Mouse (Mus musculus) 3T3-L1 (cell line): ENCODE results near the gene Hid1.
A peak's percentile ranks its signal among the peaks of the same experiment; 100 is the strongest.

Experiments
- DNase-seq: peaks from one replicate; pipeline ENCODE4 v3.0.0-alpha.2; 2015; ENCODE audit warnings: low read depth, low spot score

The Hid1 gene

GRCm38 (mm10) chr11:115374695-115375425 lies 7.3 kb upstream of the Hid1 start:
- DNase-seq = no peak

- DNase-seq = peak; percentile 89
These were observed 6.5 kb upstream of the Hid1 start for GRCm38 (mm10) chr11:115373805-115374694.

GRCm38 (mm10) chr11:115372737-115373136 lies 5.2 kb upstream of the Hid1 start:
- peak; percentile 23 for DNase-seq

DNA sequence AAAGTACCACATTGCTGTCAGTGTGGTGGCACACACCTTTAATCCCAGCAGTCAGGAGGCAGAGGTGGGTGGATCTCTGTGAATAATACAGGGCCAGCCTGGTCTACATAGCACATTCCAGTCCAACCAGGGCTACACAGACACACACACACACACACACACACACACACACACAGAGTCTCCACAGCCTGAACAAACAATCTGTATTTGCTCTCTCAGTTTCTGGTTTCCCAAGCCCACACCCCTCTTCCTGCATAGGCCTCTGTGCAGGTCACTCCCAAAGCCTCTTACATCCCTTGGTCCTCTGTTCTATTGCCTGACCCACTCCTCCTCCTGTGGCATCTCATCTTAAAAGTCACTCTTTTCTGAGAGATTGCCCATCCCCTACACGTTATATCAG lies 4.5 kb upstream of the Hid1 start:
- no peak for DNase-seq

GRCm38 (mm10) chr11:115371354-115371753 lies 3.8 kb upstream of the Hid1 start:
- DNase-seq = no peak

- DNase-seq = no peak
These were observed 2.8 kb upstream of the Hid1 start for GRCm38 (mm10) chr11:115370368-115370767.

- DNase-seq = no peak
These were observed 706 bp downstream of the Hid1 start for GRCm38 (mm10) chr11:115366706-115367394.

GRCm38 (mm10) chr11:115366039-115366705 lies 1.4 kb downstream of the Hid1 start:
- DNase-seq = peak; percentile 44

DNA sequence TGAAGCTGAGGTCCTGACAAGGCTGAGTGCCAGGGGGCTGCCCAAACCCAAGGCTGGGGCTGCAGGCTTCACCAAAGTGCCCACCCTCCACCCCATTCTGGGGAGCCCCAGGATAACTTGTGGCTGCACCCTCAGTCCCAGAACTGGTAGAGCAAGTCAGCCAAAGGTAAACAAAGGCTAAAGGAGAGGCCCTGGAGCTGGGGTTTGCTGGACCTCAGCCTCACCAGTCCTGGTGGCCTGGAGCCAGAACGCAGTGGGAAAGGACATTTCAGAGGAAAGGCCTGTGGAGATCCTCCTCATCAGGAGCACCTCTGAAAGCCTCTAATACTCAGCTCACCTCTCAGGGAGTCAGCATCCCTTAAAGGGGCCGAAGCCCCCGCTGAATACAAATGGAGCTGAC lies 3.4 kb downstream of the Hid1 start:
- DNase-seq = no peak

- peak; percentile 33 for DNase-seq
These were observed 7.8 kb downstream of the Hid1 start for GRCm38 (mm10) chr11:115359726-115360125.

- DNase-seq = peak; percentile 40
These were observed 8.3 kb downstream of the Hid1 start for GRCm38 (mm10) chr11:115359293-115359692.

DNA sequence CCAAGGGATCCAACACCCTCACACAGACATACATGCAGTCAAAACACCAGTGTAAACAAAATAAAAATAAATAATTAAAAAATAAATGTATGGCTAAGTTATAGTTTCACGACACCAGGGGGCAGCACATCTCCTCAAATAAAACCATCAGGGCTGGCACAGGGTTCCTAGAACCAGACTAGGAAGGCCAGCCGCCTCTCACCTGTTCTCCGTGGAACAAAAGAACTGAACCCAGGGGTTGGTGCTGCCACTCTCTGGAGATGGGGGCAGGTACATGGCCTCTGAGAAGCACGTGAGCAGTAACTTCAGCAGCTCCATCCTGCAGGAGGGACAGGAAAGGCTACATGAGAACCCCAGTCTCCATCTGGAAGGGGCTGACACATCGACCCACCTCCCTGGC lies 9.1 kb downstream of the Hid1 start:
- DNase-seq = peak; percentile 89

- peak; percentile 90 for DNase-seq
These were observed 13.4 kb downstream of the Hid1 start for GRCm38 (mm10) chr11:115354183-115354582.

GRCm38 (mm10) chr11:115353375-115353774 lies 14.2 kb downstream of the Hid1 start:
- DNase-seq = no peak

DNA sequence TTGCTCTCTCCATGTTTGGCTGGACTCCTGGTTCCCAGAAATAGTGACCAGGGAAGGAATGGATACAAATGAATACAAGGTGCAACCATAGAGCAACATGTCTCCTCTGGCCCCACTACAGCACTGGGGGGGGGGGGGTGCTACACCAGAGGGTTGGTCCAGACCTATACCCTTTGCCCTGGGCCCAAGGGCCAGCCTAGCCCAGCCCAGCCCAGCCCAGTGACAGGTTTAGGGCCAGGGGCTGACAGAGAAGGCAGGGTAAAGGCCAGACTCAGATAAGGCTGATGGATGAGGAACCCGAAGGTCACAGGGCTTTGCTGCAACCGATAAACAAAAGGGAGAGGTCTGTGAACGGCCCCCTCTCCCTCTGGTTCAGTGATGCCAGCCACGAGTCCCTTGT lies 17.6 kb downstream of the Hid1 start:
- DNase-seq = no peak

DNA sequence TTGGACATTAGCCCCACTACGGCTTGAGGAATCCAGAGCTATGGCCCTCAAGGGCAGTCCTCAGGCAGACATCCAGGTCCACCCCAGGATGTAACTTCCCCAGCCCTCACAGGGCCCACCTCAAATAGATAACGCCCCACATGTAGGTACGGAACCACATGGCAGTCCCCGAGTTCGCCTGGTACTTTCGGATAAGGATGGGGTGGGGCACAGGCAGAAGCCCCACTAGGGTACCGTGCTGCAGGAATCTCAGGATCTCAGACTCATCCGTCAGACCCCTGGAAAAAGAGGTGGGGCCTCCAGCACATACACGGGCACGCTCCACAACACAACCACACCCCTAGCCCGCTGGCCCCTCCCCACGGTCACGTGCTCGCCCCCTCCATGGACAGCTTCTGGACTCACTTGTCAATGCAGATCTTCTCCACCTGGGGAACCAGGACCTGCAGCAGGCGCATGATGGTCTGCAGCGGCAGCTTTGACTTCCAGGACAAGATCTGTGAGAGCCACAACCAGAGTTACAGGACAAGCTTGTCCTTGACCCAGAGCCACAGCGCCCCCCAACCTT lies 18.8 kb downstream of the Hid1 start:
- DNase-seq = no peak

- DNase-seq = peak; percentile 45
These were observed 22.0 kb downstream of the Hid1 start for GRCm38 (mm10) chr11:115345515-115345914.

GRCm38 (mm10) chr11:115344967-115345366 lies 22.6 kb downstream of the Hid1 start:
- no peak for DNase-seq

GRCm38 (mm10) chr11:115341866-115342265 lies 25.7 kb downstream of the Hid1 start:
- DNase-seq = no peak

DNA sequence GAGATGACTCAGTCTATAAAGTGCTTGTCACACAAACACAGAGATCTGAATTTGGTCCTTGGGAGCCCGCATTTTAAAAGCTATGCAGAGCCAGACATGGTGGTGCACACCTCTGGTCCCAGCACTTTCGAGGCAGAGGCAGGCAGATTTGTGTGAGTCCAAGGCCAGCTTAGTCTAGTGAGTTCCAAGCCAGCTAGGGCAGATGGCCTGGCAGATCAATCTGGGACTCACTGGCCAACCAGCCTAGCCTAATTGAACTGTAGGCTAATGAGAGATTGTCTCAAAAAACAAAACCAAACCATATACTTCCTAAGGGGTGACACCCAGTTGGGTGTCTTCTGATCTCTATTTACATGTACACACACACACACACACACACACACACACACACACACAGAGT lies 26.3 kb downstream of the Hid1 start:
- DNase-seq = no peak

DNA sequence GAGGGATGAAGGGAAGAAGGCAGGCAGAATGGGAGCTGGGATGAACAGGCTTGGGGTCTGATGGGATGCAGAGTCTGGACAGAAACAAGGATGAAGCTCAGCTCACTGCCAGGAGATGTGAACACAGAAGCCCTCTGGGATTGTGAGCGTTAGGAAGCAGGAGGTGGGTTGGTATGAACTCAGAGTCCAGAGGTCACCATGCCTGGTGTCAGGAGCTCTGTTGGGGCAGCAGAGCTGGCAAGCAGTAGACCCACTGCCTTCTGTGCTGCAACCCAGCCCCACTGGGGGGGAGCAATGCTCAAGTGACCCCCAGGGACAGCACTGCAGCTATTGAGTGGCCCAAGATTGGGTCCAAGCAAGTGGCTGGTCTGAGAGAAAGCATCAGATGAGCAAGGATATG lies 29.7 kb downstream of the Hid1 start:
- no peak for DNase-seq
